Mouse (Mus musculus) kidney, embryonic 16.5 days (tissue): ENCODE measurements at regions not wholly inside any gene's neighbourhood (a gene's known extent, or its start where the extent isn't known, plus 50 kb on each side); places are given as distances from the start of the nearest gene placed in this dataset.

ENCODE experiments used
- ATAC-seq: fragments of 200-750 bp; cut with Nextera tagmentation; 2 replicates; pipeline ENCODE4 v1.8.0; 2017; ENCODE audit warnings: moderate TSS enrichment; ENCODE audit not compliant: low FRiP score, low TSS enrichment
- H3K27ac ChIP-seq: fragments of 300-500 bp; sonication (generic); 2 replicates; pipeline ENCODE4 v1.5.1; 2014; ENCODE audit warnings: low read length
- H3K27me3 ChIP-seq: fragments of 300-500 bp; sonication (generic); 2 replicates; pipeline ENCODE4 v1.6.1; 2014; ENCODE audit warnings: low read length, control low read depth, mixed read lengths; ENCODE audit not compliant: insufficient read depth
- H3K36me3 ChIP-seq: fragments of 300-500 bp; sonication (generic); 2 replicates; pipeline ENCODE4 v1.6.1; 2014; ENCODE audit warnings: low read length, control low read depth, mixed read lengths; ENCODE audit not compliant: insufficient read depth
- H3K4me1 ChIP-seq: fragments of 300-500 bp; sonication (generic); 2 replicates; pipeline ENCODE4 v1.6.1; 2014; ENCODE audit warnings: low read length, control low read depth, mixed read lengths; ENCODE audit not compliant: insufficient read depth
- H3K4me2 ChIP-seq: fragments of 300-500 bp; sonication (generic); replicated peaks from 2 replicates; pipeline ENCODE4 v1.6.1; 2014; ENCODE audit warnings: low read depth, low read length
- H3K4me3 ChIP-seq: fragments of 300-500 bp; sonication (generic); 2 replicates; pipeline ENCODE4 v1.5.1; 2014; ENCODE audit warnings: mild to moderate bottlenecking, low read length
- H3K9ac ChIP-seq: fragments of 300-500 bp; sonication (generic); replicated peaks from 2 replicates; pipeline ENCODE4 v1.6.1; 2014; ENCODE audit warnings: low read length
- H3K9me3 ChIP-seq: fragments of 300-500 bp; sonication (generic); 2 replicates; pipeline ENCODE4 v1.6.1; 2016; ENCODE audit warnings: low read length, control low read depth
- WGBS: fragments of 180-500 bp; shearing (Covaris S2); extraction: QIAGEN DNeasy Blood & Tissue Kit; methylation state at CpG from one replicate; pipeline ENCODE4 v1.1.7; 2014; 5-methylcytosine and 5-hydroxymethylcytosine counted together

DNA sequence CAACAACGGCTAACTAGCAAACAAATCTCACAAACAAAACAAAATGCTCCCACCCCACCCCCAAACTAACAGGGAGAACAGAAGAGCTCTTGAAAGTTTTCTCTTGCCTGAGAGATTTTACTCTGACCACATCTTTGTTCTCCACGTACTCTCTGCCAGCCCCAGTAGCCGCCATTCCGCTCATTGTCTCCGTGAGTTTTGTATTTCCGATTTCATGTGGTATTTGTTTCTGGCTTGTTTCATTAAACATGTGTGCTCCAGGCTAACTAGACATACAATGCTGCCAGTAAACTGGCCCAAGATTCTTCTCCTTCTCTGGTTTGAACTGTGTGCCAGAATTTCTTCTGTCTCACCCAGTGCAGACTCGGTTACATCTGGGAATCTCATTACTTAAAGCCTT lies 168.2 kb upstream of the Slc38a2 start:
- Histone ChIP-seq H3K27ac (no peak overlapping the region), H3K4me1 (no peaks in the 10 kb centered on the region), H3K36me3 (no peaks in the 10 kb centered on the region), H3K4me3 (no peak overlapping the region), H3K9ac (no peak overlapping the region), H3K27me3 (no peaks in the 10 kb centered on the region), H3K9me3 (no peaks in the 10 kb centered on the region), H3K4me2 (no peak overlapping the region)
- 84% methylated on average over 7 of the region's 7 CpGs for WGBS
- ATAC-seq: no peak

DNA sequence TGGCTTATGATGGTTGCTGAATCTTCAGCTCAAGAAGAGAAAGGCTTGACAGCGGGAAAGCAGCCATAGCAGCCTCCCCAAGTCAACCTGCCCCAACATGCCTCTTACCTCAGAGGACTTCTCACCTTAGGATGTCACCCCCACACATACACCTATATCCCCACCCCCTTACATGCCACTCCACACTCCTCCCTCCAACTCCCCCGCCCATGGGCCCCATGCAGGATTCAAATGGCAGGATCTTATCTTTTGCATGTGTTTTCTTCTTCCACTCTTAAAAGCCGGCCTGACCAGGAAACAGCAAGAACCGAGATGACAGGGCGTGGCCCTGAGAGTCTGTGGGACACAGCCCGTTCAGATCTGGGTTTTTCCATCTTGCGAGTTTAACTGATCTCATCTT lies 166.4 kb upstream of the Slc38a2 start:
- no peaks in the 10 kb centered on the region for H3K9me3 ChIP-seq
- no peak overlapping the region for H3K9ac ChIP-seq
- no peaks in the 10 kb centered on the region for H3K27me3 ChIP-seq
- no peak overlapping the region for H3K4me3 ChIP-seq
- no peak overlapping the region for H3K4me2 ChIP-seq
- 91% methylated on average over 7 of the region's 7 CpGs for WGBS
- no peaks in the 10 kb centered on the region for H3K36me3 ChIP-seq
- ATAC-seq: no peak
- no peak overlapping the region for H3K27ac ChIP-seq
- H3K4me1 ChIP-seq: no peaks in the 10 kb centered on the region

DNA sequence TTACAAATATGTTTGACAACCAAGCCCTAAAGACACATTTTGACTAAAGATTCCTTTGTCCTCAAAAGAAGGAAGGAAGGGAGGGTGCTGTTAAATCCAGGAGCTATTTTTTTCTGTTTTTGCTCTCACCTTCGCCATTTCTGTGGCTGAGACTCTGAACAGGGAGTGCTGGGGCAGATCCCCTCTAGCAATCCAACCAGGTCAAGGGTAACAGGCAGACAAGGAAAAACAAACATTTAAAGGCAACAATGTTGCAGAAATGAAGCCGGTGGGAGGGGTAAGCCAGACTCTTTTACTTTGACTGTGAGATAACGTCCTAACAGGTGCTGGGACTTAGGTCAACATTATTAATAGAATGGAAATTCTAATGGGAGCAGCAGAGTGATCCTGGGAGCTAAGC lies 158.2 kb upstream of the Slc38a2 start:
- Histone ChIP-seq H3K9me3 (no peaks in the 10 kb centered on the region), H3K9ac (no peak overlapping the region), H3K4me3 (no peak overlapping the region), H3K4me2 (no peak overlapping the region), H3K36me3 (no peaks in the 10 kb centered on the region), H3K27ac (no peak overlapping the region), H3K27me3 (no peaks in the 10 kb centered on the region), H3K4me1 (no peaks in the 10 kb centered on the region)
- no peak for ATAC-seq
- 38% methylated on average over 3 of the region's 3 CpGs for WGBS

DNA sequence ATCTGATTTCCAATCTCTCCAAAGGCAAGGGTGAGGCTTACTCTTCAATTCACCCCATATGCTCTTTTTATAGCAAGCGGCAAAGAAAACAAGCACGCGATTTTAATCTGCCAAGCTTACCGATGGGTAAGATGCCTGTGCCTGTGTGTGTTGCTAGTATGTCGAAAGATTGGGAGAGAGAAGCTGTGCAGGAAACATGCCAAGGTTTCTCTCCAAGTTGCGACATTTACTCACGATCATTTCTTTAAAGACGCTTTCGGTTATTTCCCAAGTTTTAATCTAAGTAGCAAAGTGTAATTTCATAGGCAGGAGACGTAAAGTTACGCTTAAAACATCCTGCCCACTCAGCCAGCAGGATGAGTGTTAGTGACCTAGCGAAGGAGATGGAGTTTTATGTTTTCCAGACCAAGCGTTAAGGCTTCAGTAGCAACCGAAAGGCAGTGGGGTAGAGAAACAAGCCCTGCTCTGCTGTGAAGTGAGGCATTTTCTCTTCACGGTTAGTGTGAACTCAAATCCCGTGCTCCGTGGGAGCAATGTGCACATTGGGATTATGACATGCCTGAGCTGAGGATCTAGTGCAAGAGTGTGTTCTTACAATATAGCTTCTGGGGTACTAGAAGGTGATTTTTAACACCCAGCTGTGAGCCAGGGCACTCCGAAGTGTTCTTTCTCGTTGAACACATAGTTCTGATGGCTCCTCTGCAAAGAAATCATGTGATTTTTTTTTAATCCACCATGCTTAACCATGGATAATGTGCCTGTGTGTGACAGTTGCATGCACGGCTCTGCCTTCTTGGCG lies 152.6 kb upstream of the Slc38a2 start:
- Histone ChIP-seq H3K4me3 (no peak overlapping the region), H3K4me2 (no peak overlapping the region), H3K4me1 (no peaks in the 10 kb centered on the region), H3K9ac (no peak overlapping the region), H3K9me3 (no peaks in the 10 kb centered on the region), H3K36me3 (no peaks in the 10 kb centered on the region), H3K27me3 (no peaks in the 10 kb centered on the region), H3K27ac (no peak overlapping the region)
- 84% methylated on average over 21 of the region's 21 CpGs for WGBS
- ATAC-seq: no peak

DNA sequence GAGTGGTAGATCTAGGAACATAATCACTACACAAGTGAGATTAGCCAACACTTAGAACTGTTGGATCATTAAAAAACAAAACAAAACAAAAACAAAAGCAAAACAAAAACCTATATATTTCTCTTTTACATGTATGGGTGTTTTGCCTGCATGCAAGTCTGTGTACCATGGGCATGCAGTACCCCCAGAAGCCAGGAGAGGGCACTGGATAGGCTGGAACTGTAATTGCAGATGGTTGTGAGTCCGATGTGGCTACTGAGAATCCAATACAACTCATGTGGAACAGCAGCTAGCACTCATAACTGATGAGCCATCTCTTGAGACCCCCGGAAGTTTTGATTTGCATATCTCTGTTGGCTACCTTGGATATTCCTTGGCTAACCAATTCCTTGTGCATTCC lies 148.6 kb upstream of the Slc38a2 start:
- Histone ChIP-seq H3K27me3 (no peaks in the 10 kb centered on the region), H3K9ac (no peak overlapping the region), H3K4me3 (no peak overlapping the region), H3K4me1 (no peaks in the 10 kb centered on the region), H3K9me3 (no peaks in the 10 kb centered on the region), H3K36me3 (no peaks in the 10 kb centered on the region), H3K4me2 (no peak overlapping the region), H3K27ac (no peak overlapping the region)
- WGBS: 85% methylated on average over 2 of the region's 2 CpGs
- no peak for ATAC-seq

DNA sequence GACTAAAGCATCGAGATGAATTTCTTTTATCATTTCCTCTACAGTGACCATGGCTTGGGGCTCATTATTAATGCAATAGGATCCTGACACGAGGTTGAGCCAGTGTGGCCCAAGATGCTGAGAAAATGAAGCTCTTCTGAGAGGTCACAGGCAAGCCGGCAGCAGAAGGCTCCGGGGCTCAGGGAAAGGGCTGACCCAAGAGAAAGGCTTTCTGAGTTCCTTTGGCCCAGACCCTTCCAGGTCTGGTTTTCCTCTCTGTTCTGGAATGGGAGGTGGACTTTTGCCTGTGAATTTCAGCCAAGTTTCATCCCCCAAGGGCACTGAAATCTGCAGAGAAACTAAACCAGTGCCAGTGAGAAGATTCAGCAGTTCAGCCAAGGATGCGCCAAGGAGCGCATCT lies 145.7 kb upstream of the Slc38a2 start:
- H3K27me3 ChIP-seq: no peaks in the 10 kb centered on the region
- no peaks in the 10 kb centered on the region for H3K36me3 ChIP-seq
- no peak overlapping the region for H3K27ac ChIP-seq
- no peak overlapping the region for H3K4me3 ChIP-seq
- WGBS: 86% methylated on average over 6 of the region's 6 CpGs
- no peak overlapping the region for H3K4me2 ChIP-seq
- ATAC-seq: no peak
- no peaks in the 10 kb centered on the region for H3K4me1 ChIP-seq
- H3K9me3 ChIP-seq: no peaks in the 10 kb centered on the region
- no peak overlapping the region for H3K9ac ChIP-seq

DNA sequence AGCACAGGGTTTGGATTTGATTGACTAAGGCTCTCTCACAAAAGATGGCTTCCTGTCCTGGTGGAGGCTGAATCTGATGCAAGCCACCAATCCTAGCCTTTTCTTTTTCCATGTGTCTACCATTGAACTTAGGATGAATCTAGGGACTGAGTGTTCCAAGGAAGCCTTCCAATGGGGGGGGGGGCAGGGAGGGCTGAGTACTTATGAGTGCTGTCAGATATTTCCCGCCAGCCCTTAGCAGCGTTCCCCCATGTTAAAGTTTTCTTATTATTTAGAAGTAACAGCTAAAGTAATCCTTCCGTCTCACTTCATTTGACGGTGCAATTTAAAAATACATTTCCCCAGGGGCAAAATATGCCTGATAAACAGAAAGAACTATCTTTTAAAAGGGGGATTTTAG lies 144.8 kb upstream of the Slc38a2 start:
- H3K27ac ChIP-seq: no peak overlapping the region
- no peak overlapping the region for H3K4me2 ChIP-seq
- H3K9me3 ChIP-seq: no peaks in the 10 kb centered on the region
- no peak for ATAC-seq
- no peak overlapping the region for H3K4me3 ChIP-seq
- H3K9ac ChIP-seq: no peak overlapping the region
- no peaks in the 10 kb centered on the region for H3K36me3 ChIP-seq
- no peaks in the 10 kb centered on the region for H3K27me3 ChIP-seq
- 84% methylated on average over 4 of the region's 4 CpGs for WGBS
- no peaks in the 10 kb centered on the region for H3K4me1 ChIP-seq

DNA sequence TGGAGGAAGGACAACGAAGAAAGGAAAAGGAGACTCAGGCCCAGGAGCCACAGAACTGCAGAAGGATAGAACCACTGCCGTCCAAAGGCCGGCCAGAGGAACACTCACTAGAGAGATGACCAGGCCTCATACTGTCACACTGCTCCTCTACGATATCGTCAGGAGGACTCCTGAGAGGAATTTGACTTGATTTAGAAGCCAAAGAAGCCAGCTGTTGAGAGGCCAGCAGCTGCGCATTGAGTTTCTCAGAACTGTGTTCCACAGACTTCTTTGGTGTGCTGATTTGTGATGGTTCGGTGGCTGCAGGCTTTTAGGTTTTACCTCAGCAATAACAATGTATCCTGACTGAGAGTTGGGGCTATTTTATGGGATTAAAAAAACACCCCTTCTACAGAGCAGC lies 144.1 kb upstream of the Slc38a2 start:
- H3K9ac ChIP-seq: no peak overlapping the region
- no peaks in the 10 kb centered on the region for H3K27me3 ChIP-seq
- ATAC-seq: no peak
- H3K4me1 ChIP-seq: no peaks in the 10 kb centered on the region
- H3K4me2 ChIP-seq: no peak overlapping the region
- no peaks in the 10 kb centered on the region for H3K36me3 ChIP-seq
- no peak overlapping the region for H3K4me3 ChIP-seq
- 67% methylated on average over 7 of the region's 7 CpGs for WGBS
- no peak overlapping the region for H3K27ac ChIP-seq
- H3K9me3 ChIP-seq: no peaks in the 10 kb centered on the region

DNA sequence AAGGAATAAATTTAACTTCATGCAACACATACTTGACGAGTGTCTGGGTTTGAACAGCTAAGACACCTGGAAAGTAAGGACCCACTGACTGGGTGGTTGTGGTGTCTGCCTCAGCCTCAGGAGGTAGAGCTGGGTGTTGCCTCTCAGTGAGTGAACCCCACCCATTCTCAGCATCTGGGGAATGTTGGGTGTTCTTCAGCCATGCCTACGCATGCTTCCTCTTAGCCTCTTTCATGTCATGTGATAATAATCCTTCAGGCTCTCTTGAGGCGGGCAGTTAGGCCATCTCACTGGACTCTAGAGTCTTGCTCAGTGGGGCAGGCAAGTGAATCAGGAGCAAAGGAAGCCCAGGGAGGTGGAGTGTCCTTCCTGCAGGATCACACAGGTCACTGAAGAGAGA lies 143.4 kb upstream of the Slc38a2 start:
- Histone ChIP-seq H3K36me3 (no peaks in the 10 kb centered on the region), H3K4me3 (no peak overlapping the region), H3K27me3 (no peaks in the 10 kb centered on the region), H3K9ac (no peak overlapping the region), H3K4me2 (no peak overlapping the region), H3K9me3 (no peaks in the 10 kb centered on the region), H3K4me1 (no peaks in the 10 kb centered on the region), H3K27ac (no peak overlapping the region)
- 83% methylated on average over 3 of the region's 3 CpGs for WGBS
- no peak for ATAC-seq

DNA sequence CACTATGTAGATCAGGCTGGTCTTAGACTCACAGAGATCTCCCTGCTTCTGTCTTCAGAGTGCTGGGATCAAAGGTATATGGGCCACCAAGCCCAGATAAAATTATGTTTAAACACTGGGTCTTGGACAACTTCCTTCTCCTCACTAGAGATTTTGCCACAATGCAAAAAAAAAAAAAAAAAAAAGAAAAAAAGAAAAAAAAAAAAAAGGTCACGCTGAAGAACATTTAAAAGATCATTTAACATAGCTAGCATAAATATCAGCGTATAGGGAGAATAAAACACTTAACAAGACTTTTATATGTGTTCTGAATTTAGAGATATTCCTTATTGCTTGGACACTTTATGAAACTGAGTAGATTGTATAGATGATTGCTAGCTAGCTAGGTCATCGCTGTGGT lies 137.1 kb upstream of the Slc38a2 start:
- Histone ChIP-seq H3K4me2 (no peak overlapping the region), H3K4me3 (no peak overlapping the region), H3K4me1 (no peaks in the 10 kb centered on the region), H3K27me3 (no peaks in the 10 kb centered on the region), H3K9ac (no peak overlapping the region), H3K9me3 (no peaks in the 10 kb centered on the region), H3K36me3 (no peaks in the 10 kb centered on the region), H3K27ac (no peak overlapping the region)
- WGBS: 95% methylated on average over 3 of the region's 3 CpGs
- no peak for ATAC-seq
